Mouse (Mus musculus) erythroblast, adult 5-6 weeks (primary cell): ENCODE measurements around the gene Ahnak2. TPM values are rescaled to one million over a fixed set of nuclear protein-coding genes. Genes with fewer than 3 reads are reported as not detected.
A peak's percentile ranks its signal among the peaks of the same experiment; 100 is the strongest.

Experiments
- ATAC-seq: replicated peaks from 2 replicates; pipeline ENCODE4 v1.8.0; 2016; ENCODE audit warnings: moderate number of reproducible peaks, mild to moderate bottlenecking, moderate TSS enrichment, inconsistent platforms; ENCODE audit not compliant: poor library complexity, low FRiP score, severe bottlenecking
- total RNA-seq, 2 experiments: library from RNA; stranded (forward) in 1 of 2; stranded (reverse) in 1 of 2; fragments of 150-400 nt in 1 of 2; fragments of 200-764, 138-1000 nt in 1 of 2; gene quantifications; 2 replicates each; pipeline versions ENCODE4 v1.2.3 to v1.2.4; 2015 to 2017; ENCODE audit warnings: low replicate concordance in 2 of 2

The Ahnak2 gene
- total RNA-seq, 2 experiments from 2014 or later: 0.09 TPM; not detected in 1

DNA sequence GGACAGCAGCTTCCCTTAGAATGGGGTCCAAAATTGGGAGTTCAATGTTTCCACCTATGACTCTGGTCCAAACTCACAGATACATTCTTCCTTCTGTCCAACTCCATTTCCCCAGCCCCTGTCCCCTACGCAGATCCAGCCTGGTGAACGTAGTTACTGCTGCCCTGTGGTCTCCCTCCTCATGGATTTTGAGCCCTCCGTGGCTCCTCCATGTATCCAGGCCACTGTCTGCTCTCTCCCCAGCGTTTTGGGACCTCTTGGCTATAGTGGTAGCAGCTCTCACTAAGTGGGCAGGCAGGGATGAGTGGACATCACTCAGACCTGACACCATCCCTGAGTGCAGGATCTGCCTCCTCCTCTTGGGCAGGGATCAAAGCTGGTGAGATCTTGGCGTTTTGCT lies 3.7 kb downstream of the Ahnak2 start:
- no peak for ATAC-seq

DNA sequence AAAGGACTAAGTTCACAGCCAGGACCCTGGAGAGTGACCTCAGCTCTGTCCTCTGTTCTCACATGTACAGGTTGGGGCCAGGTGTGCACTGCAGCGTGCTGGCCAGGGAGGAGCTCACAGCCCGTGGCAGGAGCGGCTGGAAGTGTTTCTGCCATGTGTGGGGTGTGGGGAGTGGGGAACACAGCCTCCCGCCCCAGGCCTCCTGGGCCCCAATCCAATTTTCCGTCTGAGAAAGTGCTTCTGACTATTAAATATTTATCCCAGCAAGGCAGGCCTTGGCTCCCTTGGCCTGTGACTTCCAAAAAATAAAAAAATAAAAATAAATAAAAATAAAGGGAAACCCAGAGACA lies 4.2 kb downstream of the Ahnak2 start:
- ATAC-seq: no peak

DNA sequence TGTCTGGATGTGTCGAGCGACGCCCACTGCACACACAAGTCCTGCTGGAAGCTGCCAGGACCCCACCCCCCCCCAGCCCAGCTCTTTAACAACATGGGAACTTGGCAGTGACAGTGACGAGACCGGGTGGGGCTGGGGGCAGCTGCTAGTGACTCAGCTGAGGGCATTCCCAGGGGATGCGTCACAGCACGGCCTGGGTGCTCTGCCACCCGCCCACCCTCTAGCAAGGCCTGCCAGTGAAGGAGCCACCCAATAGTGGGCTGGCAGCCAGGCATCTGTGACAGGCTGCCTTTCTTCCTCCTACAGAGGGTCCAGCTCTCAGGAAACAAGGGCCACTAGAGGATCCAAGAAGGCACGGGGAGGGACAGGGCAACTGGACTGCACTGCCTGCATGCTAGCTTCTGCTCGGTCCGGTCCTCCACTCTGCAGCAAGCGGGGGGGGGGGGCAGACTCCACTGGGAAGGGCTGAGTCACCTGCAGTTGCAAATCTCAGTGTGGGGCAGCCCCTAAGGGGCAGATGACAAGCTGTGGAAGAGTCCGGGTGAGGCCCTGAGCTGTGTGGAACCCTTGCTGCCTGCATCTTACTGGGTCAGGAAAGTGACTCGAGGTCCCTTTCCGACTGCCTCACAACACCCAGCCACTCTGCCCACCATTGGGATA lies 4.7 kb downstream of the Ahnak2 start:
- ATAC-seq: no peak

- ATAC-seq: no peak
Observed at GRCm38 (mm10) chr12:112796551-112797510, 5.6 kb downstream of the Ahnak2 start.

DNA sequence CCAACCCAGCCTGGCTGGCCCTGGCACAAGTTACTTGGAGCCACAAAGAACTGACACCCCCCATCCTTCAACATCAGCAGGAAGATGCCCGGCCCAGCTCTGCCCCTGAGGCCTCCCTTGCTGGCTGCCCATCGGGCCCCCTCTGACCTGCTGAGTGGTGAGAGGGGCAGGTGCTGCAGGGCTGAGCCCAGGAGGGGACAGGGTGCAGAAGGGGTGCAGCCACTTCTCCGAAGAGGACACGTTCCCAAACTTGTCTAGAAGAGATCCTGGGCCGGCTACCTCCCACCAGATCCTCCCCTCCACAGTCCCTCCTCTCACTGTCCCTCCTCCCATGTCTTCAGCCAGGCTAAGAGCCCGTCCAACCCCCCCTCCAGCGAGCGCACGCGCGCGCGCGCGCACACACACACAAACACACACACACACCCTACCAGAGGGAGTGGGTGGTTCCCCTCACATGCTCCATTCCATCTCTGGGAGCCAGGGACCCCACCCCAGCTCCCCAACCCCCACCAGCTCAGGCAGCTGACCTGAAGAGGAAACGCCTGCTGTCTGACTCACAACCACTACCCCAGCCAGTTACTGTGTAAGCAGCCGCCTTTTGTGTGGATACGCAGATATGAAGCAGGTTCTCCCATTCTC lies 6.9 kb downstream of the Ahnak2 start:
- no peak for ATAC-seq

DNA sequence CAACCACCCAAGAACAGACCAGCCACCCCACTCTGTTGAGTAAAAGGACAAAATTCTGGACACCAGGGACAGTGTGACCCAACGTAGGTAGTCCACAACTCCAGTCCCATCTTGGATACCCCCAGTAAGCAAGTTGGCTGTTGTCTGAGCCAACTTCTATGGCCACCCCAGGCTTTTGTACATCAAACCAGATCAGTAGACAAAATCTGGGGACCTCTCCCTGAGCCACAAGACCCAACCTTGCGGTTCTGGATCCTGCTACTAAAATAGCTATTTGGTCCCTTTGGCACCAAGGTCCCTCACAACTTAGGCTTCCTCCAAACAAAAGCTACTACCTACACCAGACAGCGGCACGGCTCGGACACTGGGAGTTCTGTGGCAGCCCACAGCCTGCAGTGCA lies 7.5 kb downstream of the Ahnak2 start:
- no peak for ATAC-seq

DNA sequence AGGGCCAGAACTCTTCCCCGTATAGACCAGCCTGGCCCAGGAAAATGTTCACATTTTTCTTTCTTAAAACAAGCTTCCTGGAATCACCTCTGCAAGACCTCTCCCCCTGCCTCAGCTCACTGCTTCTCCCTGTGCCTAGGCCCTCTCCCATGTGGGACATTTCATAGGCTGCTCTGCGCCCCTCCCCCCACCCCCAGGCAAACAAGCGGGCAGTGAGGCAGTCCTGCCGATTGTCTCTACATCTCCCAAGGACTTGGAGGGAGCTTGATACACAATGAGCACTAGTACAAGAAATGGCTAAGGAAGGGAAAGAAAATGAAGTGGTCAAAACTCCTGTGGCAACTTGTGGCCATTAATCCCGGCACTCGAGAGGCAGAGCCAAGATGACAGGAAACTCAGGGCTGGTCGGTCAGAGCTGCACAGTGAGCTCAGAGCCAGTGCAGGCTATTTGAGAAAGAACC lies 8.1 kb downstream of the Ahnak2 start:
- ATAC-seq: no peak

DNA sequence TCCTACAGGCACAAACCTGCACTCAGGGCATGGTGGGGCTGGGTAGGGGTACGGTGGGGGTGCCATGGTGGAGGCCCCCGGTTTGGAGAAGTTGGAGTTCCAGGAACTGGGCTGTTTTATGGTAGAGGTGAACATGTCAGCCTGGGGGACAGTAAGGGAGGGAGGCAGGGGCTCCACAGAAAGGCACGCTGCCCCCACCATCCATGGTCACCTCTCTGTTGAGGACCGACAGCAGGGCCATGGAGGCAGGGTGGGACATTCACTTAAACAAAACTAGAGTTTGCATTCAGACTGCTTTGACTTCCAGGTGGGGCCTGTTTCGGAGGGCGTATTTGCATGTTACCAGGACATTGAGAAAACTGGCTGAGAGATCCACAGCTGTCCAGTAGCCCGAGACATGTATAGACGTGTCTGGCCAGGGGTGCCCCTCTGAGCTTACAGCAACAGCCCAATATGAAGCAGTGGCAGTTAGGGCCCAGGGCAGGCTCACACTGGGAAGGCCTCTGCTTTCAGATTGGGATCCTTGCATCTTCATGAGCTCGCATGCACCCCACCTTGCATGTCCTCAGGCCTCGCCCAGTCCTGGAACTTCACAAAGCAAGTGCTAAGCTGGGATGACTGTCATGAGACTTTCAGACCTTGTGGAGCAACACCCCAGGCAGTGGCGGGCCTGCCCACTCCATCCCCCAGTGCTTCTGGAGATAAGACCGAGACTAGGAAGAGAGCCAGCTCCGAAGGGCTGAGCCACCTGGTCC lies 8.7 kb downstream of the Ahnak2 start:
- ATAC-seq: peak; percentile 43; the same call in 1 of the 2 replicates

GRCm38 (mm10) chr12:112791026-112791425 lies 11.4 kb downstream of the Ahnak2 start:
- no peak for ATAC-seq

GRCm38 (mm10) chr12:112774481-112774880 lies 28.0 kb downstream of the Ahnak2 start:
- no peak for ATAC-seq

GRCm38 (mm10) chr12:112774026-112774425 lies 28.4 kb downstream of the Ahnak2 start:
- no peak for ATAC-seq

- no peak for ATAC-seq
Observed at GRCm38 (mm10) chr12:112773366-112773765, 29.1 kb downstream of the Ahnak2 start.

- no peak for ATAC-seq
Observed at GRCm38 (mm10) chr12:112772306-112772705, 30.2 kb downstream of the Ahnak2 start.

GRCm38 (mm10) chr12:112770396-112770795 lies 32.1 kb downstream of the Ahnak2 start:
- ATAC-seq: no peak

- ATAC-seq: no peak
Observed at GRCm38 (mm10) chr12:112769751-112770150, 32.7 kb downstream of the Ahnak2 start.

GRCm38 (mm10) chr12:112769031-112769430 lies 33.4 kb downstream of the Ahnak2 start:
- ATAC-seq: no peak

DNA sequence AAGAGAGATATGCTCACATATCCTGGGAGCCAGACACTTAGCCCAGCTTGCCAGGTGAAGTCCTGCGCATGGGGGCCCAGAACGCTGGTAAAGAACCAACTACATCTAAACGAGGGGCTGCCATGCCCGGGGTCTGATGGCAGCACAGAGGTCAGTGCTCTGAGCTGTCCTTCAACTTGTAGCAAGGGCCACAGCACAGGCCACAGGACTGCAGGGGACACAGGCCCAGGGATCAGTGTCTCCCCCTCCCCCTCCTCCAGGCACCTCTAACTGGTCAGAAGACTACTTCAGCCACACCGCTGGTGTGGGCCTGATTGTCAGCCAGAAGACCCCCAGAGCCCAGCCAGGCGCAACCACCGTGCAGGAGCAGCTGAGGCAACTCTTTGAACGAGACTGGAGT lies 34.3 kb downstream of the Ahnak2 start:
- ATAC-seq: no peak

DNA sequence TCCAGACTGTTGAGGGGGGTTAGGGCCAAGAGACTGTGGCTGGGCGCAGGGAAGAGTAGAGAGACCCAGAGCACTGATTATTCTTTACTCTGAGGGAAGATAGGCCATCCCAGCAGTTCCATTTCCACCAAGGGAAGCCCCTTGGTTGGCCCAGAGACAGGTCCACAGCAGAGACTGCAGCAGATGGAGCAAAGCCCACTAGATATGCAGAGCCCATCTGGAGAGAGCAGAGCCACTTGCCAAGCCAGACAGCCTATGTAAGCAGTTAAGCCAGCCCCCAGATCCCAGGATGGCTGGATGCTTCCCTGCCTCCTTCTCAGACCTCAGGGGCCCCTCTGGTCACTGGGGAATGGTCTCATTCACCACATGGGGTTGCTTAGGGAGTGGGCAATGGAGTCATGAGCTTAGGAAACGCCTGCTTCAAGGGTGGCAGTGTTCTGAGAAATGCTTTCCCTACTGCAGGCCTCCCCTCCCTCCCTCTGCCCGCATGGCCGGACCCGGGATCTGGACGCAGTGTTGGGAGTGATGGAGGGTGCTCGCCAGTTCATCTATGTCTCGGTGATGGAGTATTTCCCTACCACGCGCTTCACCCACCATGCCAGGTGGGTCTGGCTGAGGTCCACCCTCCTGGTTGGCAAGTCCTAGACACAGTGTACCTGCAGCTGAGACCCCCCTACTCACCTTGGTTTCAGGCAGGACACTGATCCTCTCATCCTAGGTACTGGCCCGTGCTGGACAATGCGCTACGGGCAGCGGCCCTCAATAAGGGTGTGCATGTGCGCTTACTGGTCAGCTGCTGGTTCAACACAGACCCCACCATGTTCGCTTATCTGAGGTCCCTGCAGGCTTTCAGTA lies 35.2 kb downstream of the Ahnak2 start:
- ATAC-seq: no peak

GRCm38 (mm10) chr12:112766586-112766985 lies 35.9 kb downstream of the Ahnak2 start:
- no peak for ATAC-seq
